Mouse (Mus musculus): ENCODE measurements around the gene Tmprss15. TPM values are rescaled to one million over a fixed set of nuclear protein-coding genes. Genes with fewer than 3 reads are reported as not detected.

Tmprss15 gene
- not detected for total RNA-seq (2022)

DNA sequence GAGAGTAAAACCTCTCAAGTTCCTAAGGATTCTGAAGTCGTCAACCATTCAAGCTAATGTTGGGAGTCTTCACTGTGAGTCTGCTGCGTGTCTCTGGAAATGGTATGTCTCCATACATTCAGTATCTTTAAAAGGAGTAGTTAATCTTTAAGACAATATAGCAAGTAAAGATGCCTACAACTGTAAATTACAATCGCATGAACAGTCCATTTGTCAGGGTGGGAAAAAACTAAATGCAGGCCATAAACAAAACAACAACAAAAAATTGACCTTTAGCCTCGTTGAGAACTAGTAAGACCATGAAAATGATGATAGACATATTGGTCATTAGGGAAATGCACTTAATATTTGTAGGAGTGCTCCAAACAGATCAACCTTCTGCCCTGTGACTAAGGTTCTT lies at the start of gene Tmprss15:
TSS of gene Tmprss15 (minus strand) at position 101 of the 400 bp plus-strand sequence.
- DNase-seq (ENCODE audit: low spot score in 2 of 2) = no peak

- DNase-seq (ENCODE audit: low spot score in 2 of 2) = no peak
Measured at GRCm38 (mm10) chr16:79114879-79115278, 24.0 kb upstream of the Tmprss15 start.

- no peak for DNase-seq (ENCODE audit: low spot score in 2 of 2)
Measured at GRCm38 (mm10) chr16:79109516-79109915, 18.6 kb upstream of the Tmprss15 start.

DNA sequence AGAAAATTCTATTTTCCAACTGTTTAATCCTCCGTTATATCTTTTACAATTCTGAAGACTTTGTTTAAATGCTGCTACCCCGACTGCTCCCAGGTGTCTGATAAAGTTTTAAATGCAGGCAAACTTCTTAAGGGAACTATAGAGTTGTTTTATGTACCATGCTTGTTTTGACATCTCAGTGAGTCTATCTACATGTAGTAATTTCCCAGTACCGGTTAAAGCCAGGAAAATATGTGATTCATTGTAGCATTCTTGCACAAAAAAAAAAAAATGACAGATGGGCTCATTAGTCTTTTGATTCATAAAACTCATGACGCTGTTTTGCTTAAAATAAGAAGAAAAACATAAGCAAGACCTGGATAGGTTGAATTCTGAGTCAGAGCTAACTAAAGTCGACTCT lies 18.1 kb upstream of the Tmprss15 start:
- DNase-seq (ENCODE audit: low spot score in 2 of 2) = no peak

DNA sequence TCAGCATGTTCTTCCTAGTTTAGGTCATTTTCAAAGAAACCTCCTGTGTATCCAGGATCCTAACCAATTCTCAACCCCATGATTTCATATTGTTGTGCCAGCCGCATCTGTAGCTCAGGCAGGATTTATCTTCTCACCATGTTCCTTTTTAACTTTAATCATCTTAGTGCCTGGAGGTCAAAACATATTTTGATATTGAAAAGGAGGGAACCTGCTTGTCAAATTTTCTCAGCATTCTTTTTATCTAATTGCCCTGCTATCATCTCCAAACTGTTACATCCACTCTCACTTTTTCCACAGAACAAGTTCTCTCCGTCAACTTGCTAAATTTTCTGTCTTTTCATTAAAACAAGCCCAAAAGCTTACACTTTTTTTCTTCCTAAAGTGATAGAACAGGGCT lies 9.4 kb upstream of the Tmprss15 start:
- DNase-seq (ENCODE audit: low spot score in 2 of 2) = no peak

DNA sequence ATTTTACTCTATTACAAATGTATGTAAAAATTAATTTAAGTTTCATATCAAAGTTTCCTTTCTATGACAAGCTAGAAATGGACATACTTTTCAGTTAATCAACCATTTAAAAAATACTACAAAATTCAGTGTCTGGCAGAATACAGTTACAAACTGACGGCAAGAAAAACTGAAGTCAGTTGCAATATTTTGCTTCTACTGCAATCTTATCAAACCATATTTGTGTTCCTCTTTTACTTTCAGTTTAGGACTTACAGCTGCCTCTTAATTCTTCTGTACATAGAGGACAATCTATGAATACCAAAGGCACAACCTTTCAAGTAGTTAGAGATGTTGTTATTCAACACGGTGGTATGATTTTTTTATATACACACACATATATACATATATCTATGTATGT lies 7.4 kb upstream of the Tmprss15 start:
- no peak for DNase-seq (ENCODE audit: low spot score in 2 of 2)

GRCm38 (mm10) chr16:79086550-79086949 lies 4.3 kb downstream of the Tmprss15 start:
- DNase-seq (ENCODE audit: low spot score in 2 of 2) = no peak

DNA sequence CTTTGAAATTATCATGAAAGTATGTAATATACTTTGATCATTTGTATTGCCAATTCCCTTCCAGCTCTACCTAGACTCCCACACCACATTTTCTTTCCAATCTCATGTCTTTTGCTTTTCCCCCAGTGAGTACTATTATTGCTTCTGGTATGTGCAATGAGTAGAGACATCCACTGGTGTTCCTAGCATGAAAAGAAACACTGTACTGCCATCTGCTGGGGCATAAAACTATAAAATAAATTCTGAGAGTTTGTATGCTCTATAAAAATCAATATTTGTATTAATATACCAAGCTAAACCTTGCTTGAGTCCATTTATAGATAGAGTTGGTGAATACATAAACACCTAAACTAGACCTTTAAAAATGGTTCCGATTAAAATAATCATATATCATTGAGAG lies 27.0 kb downstream of the Tmprss15 start:
- no peak for DNase-seq (ENCODE audit: low spot score in 2 of 2)

GRCm38 (mm10) chr16:79058775-79059558 lies 31.9 kb downstream of the Tmprss15 start:
- DNase-seq (ENCODE audit: low spot score in 2 of 2) = peak in 1 of 2 experiments; percentile 36

- DNase-seq (ENCODE audit: low spot score in 2 of 2) = no peak
Measured at GRCm38 (mm10) chr16:79032593-79032992, 58.3 kb downstream of the Tmprss15 start.

GRCm38 (mm10) chr16:79002812-79003211 lies 88.1 kb downstream of the Tmprss15 start:
- no peak for DNase-seq (ENCODE audit: low spot score in 2 of 2)

DNA sequence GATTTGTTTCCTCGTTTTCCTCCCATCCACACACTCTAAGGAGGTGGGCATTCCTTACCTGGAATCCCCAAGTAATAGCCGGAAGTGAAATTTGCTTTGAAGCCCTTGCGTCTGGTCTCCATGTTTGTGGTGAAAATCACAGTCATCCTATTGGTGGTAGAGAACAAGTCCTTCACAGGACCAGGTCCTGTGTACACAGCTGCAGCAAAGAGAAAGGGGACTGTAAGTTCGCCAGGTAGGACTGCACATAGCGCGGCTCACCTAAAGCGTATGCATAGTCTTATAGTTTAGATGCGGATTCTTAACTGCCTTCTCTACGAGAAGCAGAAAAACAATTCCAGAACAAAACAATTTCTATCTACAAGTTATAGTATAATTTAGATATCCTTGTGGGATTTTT lies 89.2 kb downstream of the Tmprss15 start:
- no peak for DNase-seq (ENCODE audit: low spot score in 2 of 2)

DNA sequence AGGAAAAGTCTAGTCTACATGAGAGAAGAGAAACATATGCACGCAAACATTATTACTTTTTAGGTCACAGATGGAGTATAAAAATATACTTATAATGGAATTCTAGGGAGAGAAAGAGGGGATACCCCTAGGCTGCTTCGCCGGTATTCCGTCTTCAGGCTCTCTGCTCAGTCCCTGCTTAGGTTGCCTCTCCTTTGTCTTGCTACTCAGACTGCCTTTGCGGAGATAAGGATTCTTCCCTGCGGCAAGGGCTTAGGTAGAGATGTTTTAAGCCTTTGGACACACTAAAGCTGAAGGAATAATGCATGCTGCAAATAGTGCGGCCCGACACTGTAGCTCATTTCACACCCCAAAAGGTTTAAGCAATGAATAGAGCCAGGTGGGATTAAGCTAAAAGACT lies 114.5 kb downstream of the Tmprss15 start:
- DNase-seq (ENCODE audit: low spot score in 2 of 2) = no peak

GRCm38 (mm10) chr16:78974099-78974498 lies 116.8 kb downstream of the Tmprss15 start:
- DNase-seq (ENCODE audit: low spot score in 2 of 2) = no peak

DNA sequence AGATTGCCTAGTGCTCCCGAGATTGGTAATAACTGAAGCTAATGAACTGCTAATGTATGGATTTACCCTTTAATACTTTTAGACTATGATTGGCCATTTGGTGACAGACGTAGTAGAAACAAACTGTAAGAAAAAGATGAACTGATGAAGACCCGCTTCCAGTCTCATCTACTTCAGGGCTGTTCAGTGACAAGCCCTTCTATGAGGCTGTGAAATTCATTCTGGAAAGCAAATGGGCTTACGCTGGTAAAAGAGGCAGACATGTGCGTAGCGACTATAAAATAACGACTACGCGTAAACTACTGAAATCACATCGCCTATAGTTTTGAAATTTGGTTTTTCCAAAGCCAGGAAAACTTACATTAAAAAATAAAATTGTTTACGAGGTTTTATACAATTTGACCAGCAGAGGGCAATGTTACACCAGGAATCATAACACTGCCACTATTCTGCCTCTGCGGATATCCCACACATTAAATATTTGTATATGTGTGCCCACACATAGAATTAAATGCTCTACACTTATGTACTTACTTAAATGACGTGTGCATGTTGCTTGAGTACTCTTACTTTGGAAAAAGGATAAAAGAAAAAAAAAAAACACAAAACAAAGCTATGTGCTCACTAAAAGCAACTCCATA lies 121.7 kb downstream of the Tmprss15 start:
- no peak for DNase-seq (ENCODE audit: low spot score in 2 of 2)

DNA sequence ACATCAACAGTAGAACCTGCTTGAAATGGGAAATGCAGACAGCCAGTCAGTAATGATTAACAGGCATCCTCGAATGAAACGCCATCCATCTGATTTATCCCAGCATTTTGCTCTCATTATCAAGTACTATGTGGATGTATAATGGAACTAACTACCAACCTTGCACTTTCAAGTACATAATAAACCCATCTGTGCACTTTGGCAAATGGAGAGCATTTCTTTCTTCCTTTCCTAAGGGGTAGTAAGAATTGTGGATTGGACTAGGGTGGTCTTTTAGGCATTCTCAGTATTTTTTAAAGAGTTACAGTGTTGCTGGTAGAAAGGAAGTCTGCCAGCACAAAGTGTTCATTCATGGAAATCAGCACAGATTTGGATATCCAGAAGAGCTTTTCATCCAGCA lies 133.5 kb downstream of the Tmprss15 start:
- no peak for DNase-seq (ENCODE audit: low spot score in 2 of 2)

GRCm38 (mm10) chr16:78950359-78950758 lies 140.5 kb downstream of the Tmprss15 start:
- DNase-seq (ENCODE audit: low spot score in 2 of 2) = no peak

DNA sequence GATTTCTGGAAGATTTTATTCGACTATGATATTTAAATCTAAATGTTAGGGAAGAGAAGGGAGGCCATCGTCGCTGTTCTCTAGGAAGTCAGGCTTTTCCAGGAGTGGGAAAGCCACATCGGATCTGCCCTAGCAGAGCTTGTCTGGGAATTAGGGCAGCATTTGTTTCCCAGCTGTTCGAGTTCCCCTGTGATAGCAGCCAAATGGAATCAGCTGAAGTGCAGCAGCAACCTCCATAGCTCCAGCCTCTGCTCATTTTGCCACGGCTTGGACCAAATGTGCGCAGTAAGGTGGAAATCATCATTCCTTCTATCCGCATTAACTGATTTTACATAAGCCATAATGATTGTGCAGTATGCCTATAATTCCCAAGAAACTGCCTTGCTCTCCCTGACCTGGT lies 153.1 kb downstream of the Tmprss15 start:
- DNase-seq (ENCODE audit: low spot score in 2 of 2) = no peak

GRCm38 (mm10) chr16:78934298-78934697 lies 156.6 kb downstream of the Tmprss15 start:
- DNase-seq (ENCODE audit: low spot score in 2 of 2) = no peak

DNA sequence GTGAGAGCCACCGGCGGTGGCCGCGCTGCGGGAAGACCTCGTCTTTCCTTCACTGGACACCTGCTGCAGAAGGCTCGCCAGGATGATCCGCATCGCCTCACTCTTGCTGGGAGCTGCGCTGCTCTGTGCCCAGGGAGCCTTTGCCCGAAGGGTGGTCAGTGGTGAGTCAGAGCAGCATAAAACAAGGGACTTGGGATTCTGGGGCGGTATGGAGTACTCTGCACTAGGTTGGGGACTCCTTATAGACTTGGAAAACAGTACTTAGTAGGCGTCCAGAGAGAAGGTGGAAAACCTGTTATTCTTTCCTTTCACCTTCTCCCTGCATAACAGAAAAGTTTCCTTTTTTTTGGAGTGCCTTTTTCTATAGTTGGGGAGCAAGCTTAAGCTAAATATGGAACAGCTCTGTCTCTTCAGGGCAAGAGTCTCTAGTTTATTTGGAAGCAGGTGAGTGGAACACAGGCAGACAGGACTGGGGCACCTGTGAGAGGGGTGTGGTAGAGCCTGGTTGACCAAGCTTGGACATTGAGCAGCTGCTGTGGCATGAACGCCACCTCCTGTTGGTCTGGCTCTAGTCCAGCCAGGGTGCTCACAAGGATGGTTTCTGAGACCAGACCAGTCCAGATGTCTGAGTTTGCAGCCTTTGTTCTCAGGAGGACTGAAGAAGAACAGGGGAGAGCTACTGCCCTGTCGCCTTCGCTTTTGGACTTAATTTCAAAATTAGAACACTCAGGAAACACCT lies 159.4 kb downstream of the Tmprss15 start:
- no peak for DNase-seq (ENCODE audit: low spot score in 2 of 2)

GRCm38 (mm10) chr16:78930382-78931286 lies 160.3 kb downstream of the Tmprss15 start, which contains the start of gene Chodl:
Chodl (plus strand) TSS chr16:78930948.
- DNase-seq (ENCODE audit: low spot score in 2 of 2) = peak in 1 of 2 experiments; percentile 3
